Mouse (Mus musculus): Measurements from ENCODE around the gene Mfrp. TPM values are rescaled to one million over a fixed set of nuclear protein-coding genes. Genes with fewer than 3 reads are reported as not detected.

The Mfrp gene
- polyA plus RNA-seq, 1 experiment, result 0.02 TPM

GRCm38 (mm10) chr9:44144023-44144717, 42.6 kb downstream of the Mfrp start:
- H3K4me1 ChIP-seq (ENCODE audit: control insufficient read depth, insufficient read depth, insufficient read length), result no peaks in the 10 kb centered on the region
- no peak overlapping the region for H3K27ac ChIP-seq (ENCODE audit: insufficient read depth, low read length)
- DNase-seq (ENCODE audit: low read depth in 1 of 2, low spot score in 2 of 2), result no peak
- no peak overlapping the region for H3K4me3 ChIP-seq (ENCODE audit: extremely low read depth, insufficient read depth, insufficient read length)
- H3K36me3 ChIP-seq (ENCODE audit: control insufficient read depth, insufficient read depth, low read length), result peaks cover 20% of the 10 kb centered on the region
- WGBS, result 65% methylated on average over 6 of the region's 8 CpGs
- H3K27me3 ChIP-seq (ENCODE audit: control insufficient read depth, insufficient read depth, low read length), result no peaks in the 10 kb centered on the region
- TF ChIP-seq POLR2A (IDR thresholded peaks at IDR 0.05; ENCODE audit: low read depth, low read length), result no peak

- H3K36me3 ChIP-seq (ENCODE audit: control insufficient read depth, insufficient read depth, low read length), result peaks cover 24% of the 10 kb centered on the region
- no peak overlapping the region for H3K4me3 ChIP-seq (ENCODE audit: extremely low read depth, insufficient read depth, insufficient read length)
- H3K27me3 ChIP-seq (ENCODE audit: control insufficient read depth, insufficient read depth, low read length), result no peaks in the 10 kb centered on the region
- no peak for DNase-seq (ENCODE audit: low read depth in 1 of 2, low spot score in 2 of 2)
- H3K4me1 ChIP-seq (ENCODE audit: control insufficient read depth, insufficient read depth, insufficient read length), result no peaks in the 10 kb centered on the region
- no peak overlapping the region for H3K27ac ChIP-seq (ENCODE audit: insufficient read depth, low read length)
- no peak for TF ChIP-seq CTCF (IDR thresholded peaks at IDR 0.05; ENCODE audit: extremely low read depth, insufficient read depth, insufficient read length, insufficient replicate concordance)
- no peak for TF ChIP-seq POLR2A (IDR thresholded peaks at IDR 0.05; ENCODE audit: low read depth, low read length)
Measured at GRCm38 (mm10) chr9:44144718-44145060, 43.2 kb downstream of the Mfrp start.

GRCm38 (mm10) chr9:44147290-44147689, 45.8 kb downstream of the Mfrp start:
- DNase-seq (ENCODE audit: low read depth in 1 of 2, low spot score in 2 of 2), result no peak
- TF ChIP-seq CTCF (IDR thresholded peaks at IDR 0.05; ENCODE audit: extremely low read depth, insufficient read depth, insufficient read length, insufficient replicate concordance) (no peak), POLR2A (IDR thresholded peaks at IDR 0.05; ENCODE audit: low read depth, low read length) (no peak)
- Histone ChIP-seq H3K4me3 (ENCODE audit: extremely low read depth, insufficient read depth, insufficient read length) (no peak overlapping the region), H3K27ac (ENCODE audit: insufficient read depth, low read length) (no peak overlapping the region), H3K4me1 (ENCODE audit: control insufficient read depth, insufficient read depth, insufficient read length) (no peaks in the 10 kb centered on the region), H3K27me3 (ENCODE audit: control insufficient read depth, insufficient read depth, low read length) (no peaks in the 10 kb centered on the region), H3K36me3 (ENCODE audit: control insufficient read depth, insufficient read depth, low read length) (peaks cover 37% of the 10 kb centered on the region)
- WGBS, result 61% methylated on average over 3 of the region's 3 CpGs

Other genes with a start within 250 kb of the Mfrp start
- 197 and 206 TPM in 2 replicates for gene Thy1, start 58.3 kb upstream of the Mfrp start, polyA plus RNA-seq (2012; rRNA removed)
- gene Usp2, start 34.7 kb upstream of the Mfrp start, polyA plus RNA-seq (2012; rRNA removed), result 0.65 and 0.69 TPM in 2 replicates
- 6.7 and 8.2 TPM in 2 replicates for gene C1qtnf5, start 5.5 kb downstream of the Mfrp start, polyA plus RNA-seq (2012; rRNA removed)
- 0.05 TPM in 1 of 2 replicates, not detected in the other for gene Gm49380, start 11.8 kb downstream of the Mfrp start, polyA plus RNA-seq (2012; rRNA removed)
- 21.3 and 27.1 TPM in 2 replicates for gene Rnf26, start 11.8 kb downstream of the Mfrp start, polyA plus RNA-seq (2012; rRNA removed)
- gene Mcam, start 32.7 kb downstream of the Mfrp start, polyA plus RNA-seq (2012; rRNA removed), result 12.7 and 13.9 TPM in 2 replicates
- 16.1 and 20.3 TPM in 2 replicates for gene Cbl, start 132.3 kb downstream of the Mfrp start, polyA plus RNA-seq (2012; rRNA removed)
- not detected in 2 replicates for gene Ccdc153, start 138.9 kb downstream of the Mfrp start, polyA plus RNA-seq (2012; rRNA removed)
- 0.07 and 0.08 TPM in 2 replicates for gene Pdzd3, start 149.7 kb downstream of the Mfrp start, polyA plus RNA-seq (2012; rRNA removed)
- 8.4 and 10.7 TPM in 2 replicates for gene Nlrx1, start 166.9 kb downstream of the Mfrp start, polyA plus RNA-seq (2012; rRNA removed)
- 12.3 and 22.3 TPM in 2 replicates for gene Abcg4, start 186.9 kb downstream of the Mfrp start, polyA plus RNA-seq (2012; rRNA removed)
- gene Hinfp, start 203.9 kb downstream of the Mfrp start, polyA plus RNA-seq (2012; rRNA removed), result 24.7 and 25.2 TPM in 2 replicates
- gene C2cd2l, start 218.6 kb downstream of the Mfrp start, polyA plus RNA-seq (2012; rRNA removed), result 28.0 and 38.5 TPM in 2 replicates
- gene Dpagt1, start 224.3 kb downstream of the Mfrp start, polyA plus RNA-seq (2012; rRNA removed), result 24.0 and 25.2 TPM in 2 replicates
- 117 and 258 TPM in 2 replicates for gene H2afx, start 233.0 kb downstream of the Mfrp start, polyA plus RNA-seq (2012; rRNA removed)
- 121 and 147 TPM in 2 replicates for gene Hmbs, start 242.5 kb downstream of the Mfrp start, polyA plus RNA-seq (2012; rRNA removed)